Mouse (Mus musculus) heart, adult 8-10 months (tissue): ENCODE results near the gene Gucy2c. TPM values are rescaled to one million over a fixed set of nuclear protein-coding genes. Genes with fewer than 3 reads are reported as not detected.

Experiments
- DNase-seq: peaks from one replicate; pipeline ENCODE4 v3.0.0; 2022; ENCODE audit warnings: low spot score
- total RNA-seq, 4 experiments: library from RNA; stranded (reverse); gene quantifications; 2 replicates each; pipeline ENCODE4 v1.2.4; 2022

The Gucy2c gene
- total RNA-seq, 4 experiments from 2014 or later, result not detected

- DNase-seq, result no peak
Measured at GRCm38 (mm10) chr6:136741281-136741680, 40.3 kb downstream of the Gucy2c start.

- DNase-seq, result no peak
Measured at GRCm38 (mm10) chr6:136735766-136736165, 45.8 kb downstream of the Gucy2c start.

DNA sequence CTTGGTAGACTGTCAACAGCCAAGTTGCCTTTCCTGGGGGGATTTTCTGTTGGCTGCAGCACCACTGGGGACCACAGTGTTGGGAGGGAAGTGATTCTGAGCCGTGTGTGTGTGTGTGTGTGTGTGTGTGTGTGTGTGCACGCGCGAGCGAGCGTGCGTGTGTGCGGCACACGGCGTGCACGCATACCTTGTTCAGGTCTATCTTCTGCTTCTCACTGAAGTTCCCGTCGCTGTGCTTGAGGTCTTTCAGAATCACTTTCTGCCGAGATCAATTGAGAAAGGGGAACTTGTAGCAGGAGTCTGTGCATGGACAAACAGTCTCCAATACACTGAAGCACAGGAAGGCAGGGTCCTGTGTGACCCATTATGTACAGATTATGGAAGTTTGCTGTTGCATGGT lies 53.4 kb downstream of the Gucy2c start:
- DNase-seq, result no peak

GRCm38 (mm10) chr6:136723171-136723570 lies 58.4 kb downstream of the Gucy2c start:
- DNase-seq, result no peak

- DNase-seq, result no peak
Measured at GRCm38 (mm10) chr6:136722565-136722964, 59.0 kb downstream of the Gucy2c start.

- DNase-seq, result peak; percentile 28
Measured at GRCm38 (mm10) chr6:136721925-136722324, 59.6 kb downstream of the Gucy2c start.

- no peak for DNase-seq
Measured at GRCm38 (mm10) chr6:136720436-136720835, 61.1 kb downstream of the Gucy2c start.

DNA sequence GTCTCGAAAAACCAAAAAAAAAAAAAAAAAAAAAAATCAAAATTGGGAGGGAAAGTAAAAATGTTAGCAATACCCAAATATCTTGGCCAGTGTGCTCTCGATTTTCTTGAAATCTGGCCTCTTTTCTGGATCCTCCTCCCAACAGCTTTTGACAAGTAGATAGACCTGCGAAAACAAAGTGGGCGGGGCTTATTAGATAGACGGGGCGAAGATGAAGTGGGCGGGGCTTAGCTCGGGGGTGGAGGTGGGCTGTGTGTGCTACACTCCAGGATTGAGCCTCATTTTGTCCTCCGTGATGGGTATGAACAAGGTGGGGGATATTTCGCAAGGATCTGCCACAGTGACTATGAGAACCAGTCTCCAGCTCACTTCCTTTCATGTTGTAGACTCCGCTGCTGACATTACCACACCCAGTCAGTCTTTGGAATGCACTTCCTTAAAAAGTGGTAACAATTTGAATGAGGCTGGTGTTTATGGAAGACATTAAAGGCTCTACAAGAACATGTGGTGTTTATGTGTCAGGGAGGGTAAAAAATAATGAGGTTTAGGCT lies 65.6 kb downstream of the Gucy2c start:
- no peak for DNase-seq

DNA sequence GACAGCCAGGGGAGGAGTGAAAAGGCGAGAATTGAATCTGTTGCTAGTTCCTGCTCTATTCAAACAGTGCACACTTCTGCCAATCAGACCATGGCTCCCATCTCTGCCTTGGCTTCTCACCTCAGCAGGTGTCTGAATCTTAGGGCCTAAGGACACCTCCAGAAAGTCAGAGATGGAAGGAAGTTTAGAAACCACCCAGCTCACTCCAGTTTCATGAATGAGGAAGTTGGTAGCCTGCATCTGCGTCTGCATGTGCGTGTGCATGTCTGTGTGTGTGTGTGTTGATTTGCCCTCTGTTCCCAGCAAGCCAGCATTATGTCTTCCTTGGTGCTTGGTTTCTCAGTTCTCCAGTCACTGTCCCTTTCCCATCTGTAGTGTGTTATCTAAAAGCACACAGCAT lies 67.5 kb downstream of the Gucy2c start:
- no peak for DNase-seq

DNA sequence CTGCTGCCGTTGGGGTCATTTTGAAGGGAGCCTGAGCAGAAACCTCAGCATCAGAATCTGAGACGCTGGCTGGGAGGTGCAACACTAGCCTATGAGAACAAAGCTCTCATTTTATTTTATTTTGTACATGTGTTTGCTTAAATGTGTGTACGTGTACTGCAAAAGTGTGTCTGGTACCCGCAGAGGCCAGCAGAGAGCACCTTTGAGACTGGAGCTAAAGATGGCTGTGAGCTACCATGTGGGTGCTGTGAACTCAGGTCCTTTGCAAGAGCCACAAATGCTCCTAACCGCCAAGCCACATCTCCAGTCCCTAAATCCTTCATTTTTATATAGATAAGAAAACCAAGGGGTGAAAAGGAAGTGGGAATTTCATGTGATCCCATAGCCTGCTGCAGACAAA lies 71.2 kb downstream of the Gucy2c start:
- no peak for DNase-seq

GRCm38 (mm10) chr6:136708597-136708996 lies 73.0 kb downstream of the Gucy2c start:
- no peak for DNase-seq

GRCm38 (mm10) chr6:136701878-136702277 lies 79.7 kb downstream of the Gucy2c start:
- DNase-seq, result no peak

GRCm38 (mm10) chr6:136701185-136701584 lies 80.4 kb downstream of the Gucy2c start:
- DNase-seq, result no peak

GRCm38 (mm10) chr6:136691314-136691713 lies 90.3 kb downstream of the Gucy2c start:
- DNase-seq, result no peak

- DNase-seq, result no peak
Measured at GRCm38 (mm10) chr6:136690527-136690926, 91.0 kb downstream of the Gucy2c start.

DNA sequence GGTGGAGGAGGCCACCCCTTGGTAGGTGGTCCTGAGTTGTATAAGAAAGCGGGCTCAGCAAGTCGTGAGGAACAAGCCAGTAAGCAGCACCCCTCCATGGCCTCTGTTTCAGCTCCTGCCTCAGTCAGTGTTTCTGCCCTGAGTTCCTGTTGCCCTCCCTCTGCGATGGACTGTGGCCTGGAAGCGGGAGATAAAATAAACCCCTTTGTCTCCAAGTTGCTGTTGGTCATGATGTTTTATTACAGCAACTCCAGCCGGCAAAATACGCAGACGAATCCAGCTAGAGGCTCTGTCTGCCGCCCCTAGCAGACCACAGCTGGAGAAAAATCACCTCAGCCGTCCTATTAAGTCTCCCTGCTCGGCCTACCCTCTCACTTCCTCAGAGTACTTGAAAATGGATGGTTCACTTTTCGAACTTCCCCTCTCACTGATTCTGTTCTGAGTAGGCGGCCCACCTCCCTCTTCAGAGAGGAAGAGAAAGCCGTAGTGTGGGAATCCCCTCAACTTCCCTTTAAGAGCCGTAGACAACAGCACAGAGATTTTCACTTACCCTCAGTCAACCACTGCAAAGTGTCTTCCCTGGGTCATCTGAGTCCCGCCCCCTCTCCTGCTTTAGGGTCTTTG lies 91.7 kb downstream of the Gucy2c start:
- peak; percentile 19 for DNase-seq

DNA sequence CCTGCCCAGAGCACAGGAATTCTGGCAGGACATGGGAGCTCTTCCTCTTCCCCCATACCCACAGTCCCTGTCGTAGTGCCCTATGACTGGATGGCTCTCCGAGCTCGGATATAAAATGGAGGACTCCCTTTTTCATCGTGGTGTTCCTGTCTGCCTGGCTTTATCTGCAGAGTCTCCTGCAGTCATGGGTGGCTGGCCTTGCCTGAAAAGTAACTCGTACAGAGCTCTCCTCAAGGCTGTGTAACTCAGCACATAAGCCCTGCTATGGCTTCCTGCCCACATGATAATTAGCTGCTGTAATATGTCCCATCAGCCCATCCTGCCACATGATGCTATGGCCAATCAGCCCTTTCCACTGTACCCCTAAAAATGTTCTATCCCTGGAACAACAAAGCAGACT lies 96.1 kb downstream of the Gucy2c start:
- no peak for DNase-seq

GRCm38 (mm10) chr6:136683410-136684334 lies 97.9 kb downstream of the Gucy2c start:
- DNase-seq, result peak; percentile 16

GRCm38 (mm10) chr6:136679381-136679780 lies 102.2 kb downstream of the Gucy2c start:
- peak; percentile 3 for DNase-seq

DNA sequence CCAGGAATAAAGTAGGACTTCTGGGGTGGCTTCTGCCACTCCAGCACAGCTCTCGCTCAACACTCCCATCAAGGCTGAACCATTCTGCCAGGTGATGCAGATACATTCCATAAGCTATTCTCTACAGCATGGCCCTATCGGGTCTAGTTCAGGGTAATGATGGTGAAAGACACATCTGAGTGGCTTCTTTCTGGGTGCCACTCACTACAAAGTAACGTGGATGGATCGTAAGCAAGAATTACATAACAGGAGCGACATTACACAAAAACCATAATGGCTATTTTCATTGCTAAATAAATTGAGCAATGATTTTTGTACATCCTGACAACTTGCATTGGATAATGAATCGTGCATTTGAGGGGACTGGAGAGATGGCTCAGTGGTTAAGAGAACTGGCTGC lies 106.6 kb downstream of the Gucy2c start:
- no peak for DNase-seq

DNA sequence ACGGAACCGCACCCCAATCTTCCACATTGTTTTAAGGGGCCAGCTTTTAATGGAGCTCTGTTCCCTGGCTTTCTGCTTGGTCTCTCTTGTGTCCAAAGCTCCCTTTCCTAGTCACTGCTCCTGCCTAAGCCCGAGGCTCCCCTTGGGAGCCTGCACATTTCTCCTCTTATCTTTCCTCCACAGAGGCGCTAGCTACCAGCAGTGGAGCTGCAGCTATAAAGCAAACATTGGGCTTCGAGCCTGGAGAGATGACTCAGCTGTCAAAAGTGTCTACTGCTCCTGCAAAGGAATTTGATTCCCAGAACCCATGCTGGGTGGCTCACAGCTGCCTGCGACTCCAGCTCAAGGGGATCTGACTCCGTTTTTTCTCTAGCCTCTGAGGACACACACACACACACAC lies 109.1 kb downstream of the Gucy2c start:
- DNase-seq, result peak; percentile 78

DNA sequence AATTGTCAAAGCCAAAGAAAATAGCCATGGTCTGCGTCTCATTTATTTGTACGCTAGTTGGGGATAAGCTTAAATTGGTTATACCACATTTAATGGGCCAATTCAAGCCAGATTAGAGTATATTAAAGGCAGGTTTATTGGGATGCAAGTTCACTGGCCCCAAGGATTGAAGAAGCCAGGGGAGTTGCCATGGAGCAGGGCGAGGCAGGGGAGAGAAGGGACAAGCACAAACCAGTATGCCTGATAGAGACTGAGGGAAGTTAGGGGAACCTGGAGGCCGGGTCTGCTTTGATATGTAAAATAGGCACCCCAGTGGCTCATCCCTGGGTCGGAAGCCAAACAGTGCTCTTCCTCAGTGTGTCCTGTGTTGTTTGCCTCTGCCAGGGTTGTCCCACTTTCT lies 112.3 kb downstream of the Gucy2c start:
- no peak for DNase-seq
